Comparison of ENCODE assay signal across 16 mouse cellular contexts in the genomic region with DNA sequence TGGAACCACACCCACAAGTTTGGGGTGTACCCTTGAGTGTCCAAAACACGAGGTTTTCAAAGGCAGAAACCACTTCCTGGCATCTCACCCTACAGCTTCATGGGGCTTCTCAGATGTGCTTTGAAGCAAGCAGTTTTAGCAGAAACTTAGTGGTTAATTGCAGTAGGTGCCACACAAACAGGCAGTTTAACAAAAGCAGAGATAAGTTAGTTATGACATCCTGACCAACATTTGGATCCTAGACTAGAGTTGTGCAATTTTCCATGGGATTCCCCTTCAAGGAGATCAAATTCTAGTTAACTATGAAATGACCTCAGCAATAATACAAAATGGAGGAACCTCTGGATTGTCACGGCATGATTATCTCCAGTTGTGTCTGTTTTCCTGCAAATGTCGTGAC.
DNase-seq lines count a peak whose midpoint lies in the region; ATAC-seq lines count a peak whose summit lies in the region.
"Had no signal": no experiment of that assay in that cellular context is flagged by ENCODE, and none has a peak within 500 bp of the region (broad histone marks: within the 10 kb centered on the region; RNA-seq: fewer than 3 reads in every experiment).

No protein-coding gene starts in this region.

- H3K36me3 ChIP-seq in forebrain, embryonic 13.5 days (ENCODE audit: poor library complexity, severe bottlenecking), result no peaks in the 10 kb centered on the region
- H3K36me3 ChIP-seq: embryonic facial prominence, embryonic 13.5 days; forebrain, embryonic 10.5 days; midbrain, embryonic 12.5 days; neural tube, embryonic 13.5 days had no signal

- DNase-seq in spleen, postnatal 36 days (ENCODE audit: low spot score in 2 of 2), result peak; percentile 42 to 50
- no peak for DNase-seq in spleen, postnatal 4 days (ENCODE audit: low spot score in 2 of 2)
- peak; percentile 80 for DNase-seq in induced T-regulatory cell, adult 2 months (ENCODE audit: low read depth)
- peak; percentile 10 to 57 for DNase-seq in thymus, adult 18-20 months
- DNase-seq in urinary bladder, postnatal 36 days (ENCODE audit: low spot score in 2 of 2), result no peak
- DNase-seq in layer of hippocampus, postnatal 10 days (ENCODE audit: low spot score in 2 of 2), result no peak
- DNase-seq: adrenal gland, postnatal 36 days; cerebellum, postnatal 36 days; heart, adult 2 months; heart, postnatal 14 days had no signal

- ATAC-seq in forebrain, embryonic 13.5 days, result no peak

- no peak overlapping the region for H3K4me3 ChIP-seq in forebrain, embryonic 13.5 days
- H3K4me3 ChIP-seq: embryonic facial prominence, embryonic 13.5 days; forebrain, embryonic 10.5 days; heart, adult 2 months; midbrain, embryonic 12.5 days; neural tube, embryonic 13.5 days had no signal

- H3K4me2 ChIP-seq in forebrain, embryonic 13.5 days, result no peak overlapping the region
- H3K4me2 ChIP-seq: embryonic facial prominence, embryonic 13.5 days; liver, embryonic 11.5 days; midbrain, embryonic 12.5 days; neural tube, embryonic 13.5 days had no signal

- no peaks in the 10 kb centered on the region for H3K27me3 ChIP-seq in forebrain, embryonic 13.5 days
- H3K27me3 ChIP-seq: embryonic facial prominence, embryonic 13.5 days; midbrain, embryonic 12.5 days; neural tube, embryonic 13.5 days had no signal

- no peak overlapping the region for H3K27ac ChIP-seq in forebrain, embryonic 13.5 days
- H3K27ac ChIP-seq: embryonic facial prominence, embryonic 13.5 days; forebrain, embryonic 10.5 days; heart, adult 2 months; midbrain, embryonic 12.5 days; neural tube, embryonic 13.5 days had no signal

- H3K9me3 ChIP-seq in forebrain, embryonic 13.5 days (replicated peaks), result no peaks in the 10 kb centered on the region
- H3K9me3 ChIP-seq: embryonic facial prominence, embryonic 13.5 days; forebrain, embryonic 10.5 days; midbrain, embryonic 12.5 days; neural tube, embryonic 13.5 days had no signal

- no peak overlapping the region for H3K9ac ChIP-seq in forebrain, embryonic 13.5 days
- H3K9ac ChIP-seq: embryonic facial prominence, embryonic 13.5 days; midbrain, embryonic 12.5 days; neural tube, embryonic 13.5 days had no signal

- no peaks in the 10 kb centered on the region for H3K4me1 ChIP-seq in forebrain, embryonic 13.5 days
- H3K4me1 ChIP-seq: embryonic facial prominence, embryonic 13.5 days; forebrain, embryonic 10.5 days; midbrain, embryonic 12.5 days; neural tube, embryonic 13.5 days had no signal

- 74% methylated on average over 3 of the region's 3 CpGs for WGBS in forebrain, embryonic 13.5 days

Comparison
In these comparisons a context has a peak if more than half of its experiments do, and no peak if none do; other contexts are left out.
1. DNase-seq: peak in spleen, postnatal 36 days (2 of 2), induced T-regulatory cell, adult 2 months (single experiment) and thymus, adult 18-20 months (2 of 2); none in spleen, postnatal 4 days (0 of 2), urinary bladder, postnatal 36 days (0 of 2) and layer of hippocampus, postnatal 10 days (0 of 2).